Mouse (Mus musculus) right cerebral cortex, postnatal 4 days (tissue): Measurements from ENCODE around the gene Fbxl16.
A peak's percentile ranks its signal among the peaks of the same experiment; 100 is the strongest.

Experiments used
- DNase-seq: peaks from one replicate; pipeline ENCODE4 v3.0.0-alpha.2; 2022

Fbxl16 gene

GRCm38 (mm10) chr17:25829558-25830017 lies 20.7 kb downstream of the Fbxl16 start:
- DNase-seq = no peak

- DNase-seq = no peak
Observed at GRCm38 (mm10) chr17:25830200-25830753, 21.4 kb downstream of the Fbxl16 start.

GRCm38 (mm10) chr17:25830806-25831431 lies 22.0 kb downstream of the Fbxl16 start:
- no peak for DNase-seq

- DNase-seq = no peak
Observed at GRCm38 (mm10) chr17:25831451-25832281, 22.8 kb downstream of the Fbxl16 start.

- peak; percentile 96 for DNase-seq
Observed at GRCm38 (mm10) chr17:25832436-25833290, 23.8 kb downstream of the Fbxl16 start.

GRCm38 (mm10) chr17:25833291-25833663 lies 24.4 kb downstream of the Fbxl16 start, which contains the start of gene Stub1:
Stub1 (minus strand) TSS chr17:25833404.
- DNase-seq = peak; percentile 78

- no peak for DNase-seq
Observed at GRCm38 (mm10) chr17:25833961-25834594, 25.2 kb downstream of the Fbxl16 start.

- no peak for DNase-seq
Observed at GRCm38 (mm10) chr17:25834595-25835222, 25.8 kb downstream of the Fbxl16 start.

GRCm38 (mm10) chr17:25835301-25835700 lies 26.4 kb downstream of the Fbxl16 start:
- no peak for DNase-seq

GRCm38 (mm10) chr17:25835816-25836215 lies 26.9 kb downstream of the Fbxl16 start:
- DNase-seq = no peak

- no peak for DNase-seq
Observed at GRCm38 (mm10) chr17:25836397-25837075, 27.7 kb downstream of the Fbxl16 start.

GRCm38 (mm10) chr17:25837076-25837410 lies 28.2 kb downstream of the Fbxl16 start, which contains the start of gene Rhbdl1:
Rhbdl1 (minus strand) TSS chr17:25837295.
- DNase-seq = peak; percentile 89

- DNase-seq = no peak
Observed at GRCm38 (mm10) chr17:25837533-25837932, 28.6 kb downstream of the Fbxl16 start.

- no peak for DNase-seq
Observed at GRCm38 (mm10) chr17:25838904-25839303, 30.0 kb downstream of the Fbxl16 start.

- DNase-seq = no peak
Observed at GRCm38 (mm10) chr17:25839455-25840235, 30.8 kb downstream of the Fbxl16 start.

- no peak for DNase-seq
Observed at GRCm38 (mm10) chr17:25840519-25840918, 31.6 kb downstream of the Fbxl16 start.

GRCm38 (mm10) chr17:25841117-25841880 lies 32.4 kb downstream of the Fbxl16 start, which contains the start of gene Gm20683:
Gm20683 (minus strand) TSS chr17:25841763.
- no peak for DNase-seq

- DNase-seq = no peak
Observed at GRCm38 (mm10) chr17:25842509-25842908, 33.6 kb downstream of the Fbxl16 start.

- no peak for DNase-seq
Observed at GRCm38 (mm10) chr17:25843122-25843521, 34.2 kb downstream of the Fbxl16 start.
